Mouse (Mus musculus): ENCODE results near the gene Myb. TPM values are rescaled to one million over a fixed set of nuclear protein-coding genes. Genes with fewer than 3 reads are reported as not detected.

The Myb gene
- polyA plus RNA-seq, 1 experiment from 2014 or later = 1.0 TPM

GRCm38 (mm10) chr10:21092501-21093270 is 68.1 kb downstream of the Myb start:
- Histone ChIP-seq H3K27ac (replicated peaks in 1 of 2; ENCODE audit: control insufficient read depth in 1 of 2, insufficient read depth in 1 of 2, low read depth in 2 of 2, low read length in 2 of 2) (no peak overlapping the region), H3K36me3 (ENCODE audit: control insufficient read depth, insufficient read depth, low read length) (no peaks in the 10 kb centered on the region), H3K27me3 (ENCODE audit: control insufficient read depth, insufficient read depth, low read length) (no peaks in the 10 kb centered on the region), H3K4me1 (ENCODE audit: control insufficient read depth in 2 of 2, insufficient read depth in 2 of 2, low read length in 2 of 2) (no peaks in the 10 kb centered on the region), H3K4me3 (ENCODE audit: control insufficient read depth in 1 of 2, insufficient read depth in 1 of 2, low read depth in 1 of 2, low read length in 2 of 2) (no peak overlapping the region), H3K4me2 (ENCODE audit: low read length) (no peak overlapping the region), H3K9ac (ENCODE audit: low read length) (no peak overlapping the region), H3K9me3 (ENCODE audit: control insufficient read depth, low read length) (no peaks in the 10 kb centered on the region)
- ATAC-seq (ENCODE audit: insufficient number of reproducible peaks, insufficient read depth, low FRiP score, low read depth) = no peak
- 57% methylated on average over 18 of the region's 18 CpGs for WGBS

- no peak overlapping the region for H3K9ac ChIP-seq (ENCODE audit: low read length)
- H3K4me3 ChIP-seq (ENCODE audit: control insufficient read depth in 1 of 2, insufficient read depth in 1 of 2, low read depth in 1 of 2, low read length in 2 of 2) = no peak overlapping the region
- H3K4me2 ChIP-seq (ENCODE audit: low read length) = no peak overlapping the region
- H3K36me3 ChIP-seq (ENCODE audit: control insufficient read depth, insufficient read depth, low read length) = no peaks in the 10 kb centered on the region
- WGBS = 81% methylated on average over 8 of the region's 8 CpGs
- H3K9me3 ChIP-seq (ENCODE audit: control insufficient read depth, low read length) = no peaks in the 10 kb centered on the region
- no peak for ATAC-seq (ENCODE audit: insufficient number of reproducible peaks, insufficient read depth, low FRiP score, low read depth)
- H3K4me1 ChIP-seq (ENCODE audit: control insufficient read depth in 2 of 2, insufficient read depth in 2 of 2, low read length in 2 of 2) = no peaks in the 10 kb centered on the region
- H3K27me3 ChIP-seq (ENCODE audit: control insufficient read depth, insufficient read depth, low read length) = no peaks in the 10 kb centered on the region
- H3K27ac ChIP-seq (replicated peaks in 1 of 2; ENCODE audit: control insufficient read depth in 1 of 2, insufficient read depth in 1 of 2, low read depth in 2 of 2, low read length in 2 of 2) = no peak overlapping the region
These were observed 69.7 kb downstream of the Myb start for GRCm38 (mm10) chr10:21090922-21091700.

GRCm38 (mm10) chr10:21089541-21089940 is 71.2 kb downstream of the Myb start:
- 74% methylated on average over 3 of the region's 3 CpGs for WGBS
- ATAC-seq (ENCODE audit: insufficient number of reproducible peaks, insufficient read depth, low FRiP score, low read depth) = no peak

GRCm38 (mm10) chr10:21087614-21088232 is 73.1 kb downstream of the Myb start:
- H3K27me3 ChIP-seq (ENCODE audit: control insufficient read depth, insufficient read depth, low read length) = no peaks in the 10 kb centered on the region
- no peak overlapping the region for H3K9ac ChIP-seq (ENCODE audit: low read length)
- H3K4me3 ChIP-seq (ENCODE audit: control insufficient read depth in 1 of 2, insufficient read depth in 1 of 2, low read depth in 1 of 2, low read length in 2 of 2) = no peak overlapping the region
- no peaks in the 10 kb centered on the region for H3K36me3 ChIP-seq (ENCODE audit: control insufficient read depth, insufficient read depth, low read length)
- 83% methylated on average over 3 of the region's 3 CpGs for WGBS
- ATAC-seq (ENCODE audit: insufficient number of reproducible peaks, insufficient read depth, low FRiP score, low read depth) = no peak
- no peak overlapping the region for H3K4me2 ChIP-seq (ENCODE audit: low read length)
- no peaks in the 10 kb centered on the region for H3K9me3 ChIP-seq (ENCODE audit: control insufficient read depth, low read length)
- H3K4me1 ChIP-seq (ENCODE audit: control insufficient read depth in 2 of 2, insufficient read depth in 2 of 2, low read length in 2 of 2) = no peaks in the 10 kb centered on the region
- H3K27ac ChIP-seq (replicated peaks in 1 of 2; ENCODE audit: control insufficient read depth in 1 of 2, insufficient read depth in 1 of 2, low read depth in 2 of 2, low read length in 2 of 2) = no peak overlapping the region

More at GRCm38 (mm10) chr10:21089541-21089940, 71.2 kb downstream of the Myb start:
- Histone ChIP-seq H3K4me2 (ENCODE audit: low read length) (no peak overlapping the region), H3K27ac (replicated peaks in 1 of 2; ENCODE audit: control insufficient read depth in 1 of 2, insufficient read depth in 1 of 2, low read depth in 2 of 2, low read length in 2 of 2) (no peak overlapping the region), H3K9me3 (ENCODE audit: control insufficient read depth, low read length) (no peaks in the 10 kb centered on the region), H3K27me3 (ENCODE audit: control insufficient read depth, insufficient read depth, low read length) (no peaks in the 10 kb centered on the region), H3K9ac (ENCODE audit: low read length) (no peak overlapping the region), H3K4me1 (ENCODE audit: control insufficient read depth in 2 of 2, insufficient read depth in 2 of 2, low read length in 2 of 2) (no peaks in the 10 kb centered on the region), H3K36me3 (ENCODE audit: control insufficient read depth, insufficient read depth, low read length) (no peaks in the 10 kb centered on the region), H3K4me3 (ENCODE audit: control insufficient read depth in 1 of 2, insufficient read depth in 1 of 2, low read depth in 1 of 2, low read length in 2 of 2) (no peak overlapping the region)

- H3K4me3 ChIP-seq (ENCODE audit: control insufficient read depth in 1 of 2, insufficient read depth in 1 of 2, low read depth in 1 of 2, low read length in 2 of 2) = no peak overlapping the region
- H3K4me1 ChIP-seq (ENCODE audit: control insufficient read depth in 2 of 2, insufficient read depth in 2 of 2, low read length in 2 of 2) = no peaks in the 10 kb centered on the region
- no peak overlapping the region for H3K27ac ChIP-seq (replicated peaks in 1 of 2; ENCODE audit: control insufficient read depth in 1 of 2, insufficient read depth in 1 of 2, low read depth in 2 of 2, low read length in 2 of 2)
- H3K36me3 ChIP-seq (ENCODE audit: control insufficient read depth, insufficient read depth, low read length) = no peaks in the 10 kb centered on the region
- no peaks in the 10 kb centered on the region for H3K9me3 ChIP-seq (ENCODE audit: control insufficient read depth, low read length)
- ATAC-seq (ENCODE audit: insufficient number of reproducible peaks, insufficient read depth, low FRiP score, low read depth) = no peak
- H3K27me3 ChIP-seq (ENCODE audit: control insufficient read depth, insufficient read depth, low read length) = no peaks in the 10 kb centered on the region
- H3K9ac ChIP-seq (ENCODE audit: low read length) = no peak overlapping the region
- H3K4me2 ChIP-seq (ENCODE audit: low read length) = no peak overlapping the region
- WGBS = 76% methylated on average over 5 of the region's 5 CpGs
These were observed 75.7 kb downstream of the Myb start for GRCm38 (mm10) chr10:21085044-21085443.

- Histone ChIP-seq H3K9me3 (ENCODE audit: control insufficient read depth, low read length) (no peaks in the 10 kb centered on the region), H3K27me3 (ENCODE audit: control insufficient read depth, insufficient read depth, low read length) (no peaks in the 10 kb centered on the region), H3K9ac (ENCODE audit: low read length) (no peak overlapping the region), H3K4me1 (ENCODE audit: control insufficient read depth in 2 of 2, insufficient read depth in 2 of 2, low read length in 2 of 2) (no peaks in the 10 kb centered on the region), H3K4me2 (ENCODE audit: low read length) (no peak overlapping the region), H3K36me3 (ENCODE audit: control insufficient read depth, insufficient read depth, low read length) (no peaks in the 10 kb centered on the region), H3K27ac (replicated peaks in 1 of 2; ENCODE audit: control insufficient read depth in 1 of 2, insufficient read depth in 1 of 2, low read depth in 2 of 2, low read length in 2 of 2) (no peak overlapping the region), H3K4me3 (ENCODE audit: control insufficient read depth in 1 of 2, insufficient read depth in 1 of 2, low read depth in 1 of 2, low read length in 2 of 2) (no peak overlapping the region)
- WGBS = 81% methylated on average over 8 of the region's 8 CpGs
- no peak for ATAC-seq (ENCODE audit: insufficient number of reproducible peaks, insufficient read depth, low FRiP score, low read depth)
These were observed 77.3 kb downstream of the Myb start for GRCm38 (mm10) chr10:21083391-21083918.

GRCm38 (mm10) chr10:21082447-21082846 is 78.3 kb downstream of the Myb start:
- H3K9ac ChIP-seq (ENCODE audit: low read length) = no peak overlapping the region
- no peak for ATAC-seq (ENCODE audit: insufficient number of reproducible peaks, insufficient read depth, low FRiP score, low read depth)
- no peak overlapping the region for H3K4me2 ChIP-seq (ENCODE audit: low read length)
- H3K27ac ChIP-seq (replicated peaks in 1 of 2; ENCODE audit: control insufficient read depth in 1 of 2, insufficient read depth in 1 of 2, low read depth in 2 of 2, low read length in 2 of 2) = no peak overlapping the region
- H3K36me3 ChIP-seq (ENCODE audit: control insufficient read depth, insufficient read depth, low read length) = no peaks in the 10 kb centered on the region
- no peaks in the 10 kb centered on the region for H3K9me3 ChIP-seq (ENCODE audit: control insufficient read depth, low read length)
- H3K4me1 ChIP-seq (ENCODE audit: control insufficient read depth in 2 of 2, insufficient read depth in 2 of 2, low read length in 2 of 2) = no peaks in the 10 kb centered on the region
- no peak overlapping the region for H3K4me3 ChIP-seq (ENCODE audit: control insufficient read depth in 1 of 2, insufficient read depth in 1 of 2, low read depth in 1 of 2, low read length in 2 of 2)
- 85% methylated on average over 8 of the region's 8 CpGs for WGBS
- no peaks in the 10 kb centered on the region for H3K27me3 ChIP-seq (ENCODE audit: control insufficient read depth, insufficient read depth, low read length)

All from heart, embryonic 14.5 days (tissue).